Mouse (Mus musculus) cerebellum, adult (tissue): ENCODE data around the gene Pparg.
A peak's percentile ranks its signal among the peaks of the same experiment; 100 is the strongest.

Experiments
- ATAC-seq: cut with Nextera tagmentation; 2 replicates; pipeline ENCODE4 v1.9.2; 2017; ENCODE audit warnings: mild to moderate bottlenecking, moderate library complexity, mixed read lengths; ENCODE audit not compliant: insufficient number of reproducible peaks, low FRiP score, low TSS enrichment

Gene Pparg

DNA sequence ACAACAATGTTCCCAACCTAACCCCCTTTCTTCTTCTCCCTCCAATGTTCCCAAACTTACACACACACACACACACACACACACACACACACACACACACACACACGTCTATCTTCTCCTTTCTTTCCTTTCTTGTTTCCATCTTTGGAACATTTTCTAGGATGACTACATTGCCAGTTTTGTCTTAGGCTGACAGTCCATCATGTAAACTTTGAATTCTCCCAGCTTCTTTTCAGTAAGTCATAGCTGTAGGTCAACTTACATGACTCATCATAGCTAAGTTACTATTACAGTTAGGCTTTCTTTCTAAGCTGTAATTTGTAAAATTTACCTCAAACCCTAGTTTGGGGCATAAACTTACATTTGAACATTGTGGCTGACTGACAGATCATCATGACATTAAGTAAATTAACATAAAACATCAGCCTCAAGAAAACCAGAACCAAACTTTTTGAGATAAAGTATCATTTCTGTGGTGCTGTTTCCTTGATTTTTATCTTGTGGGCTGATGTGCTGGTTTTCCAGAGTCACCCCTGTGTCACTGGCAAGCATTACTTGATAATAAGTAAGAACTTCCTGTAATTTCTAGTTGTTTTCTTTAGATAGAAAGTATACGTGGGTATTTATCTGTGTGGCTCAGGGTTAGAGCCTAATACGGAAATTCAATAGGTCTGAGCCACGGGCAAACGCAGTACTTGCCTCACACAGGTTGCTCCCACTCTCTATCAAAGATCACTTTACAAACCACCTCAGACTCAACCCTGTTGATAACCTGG lies 79.7 kb downstream of the Pparg start:
- no peak for ATAC-seq

DNA sequence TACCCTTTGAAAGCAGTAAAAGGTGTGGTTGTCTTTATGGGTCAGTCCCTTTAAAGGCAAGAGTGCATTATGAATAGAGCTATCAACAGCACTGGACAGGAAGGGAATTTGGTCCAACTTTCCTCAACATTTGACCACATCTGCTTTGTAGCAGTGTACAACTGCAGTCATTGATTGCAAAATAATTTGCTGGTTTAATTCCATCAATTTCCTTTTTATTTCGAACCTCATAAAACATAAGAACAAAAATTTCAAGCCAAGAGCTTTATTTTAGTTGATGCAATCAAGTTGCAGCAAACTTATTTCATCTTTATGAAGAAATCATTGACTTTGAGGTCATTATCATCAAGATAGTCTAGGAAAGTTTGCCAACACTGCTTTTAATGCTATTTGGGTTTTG lies 91.8 kb downstream of the Pparg start:
- ATAC-seq = no peak

DNA sequence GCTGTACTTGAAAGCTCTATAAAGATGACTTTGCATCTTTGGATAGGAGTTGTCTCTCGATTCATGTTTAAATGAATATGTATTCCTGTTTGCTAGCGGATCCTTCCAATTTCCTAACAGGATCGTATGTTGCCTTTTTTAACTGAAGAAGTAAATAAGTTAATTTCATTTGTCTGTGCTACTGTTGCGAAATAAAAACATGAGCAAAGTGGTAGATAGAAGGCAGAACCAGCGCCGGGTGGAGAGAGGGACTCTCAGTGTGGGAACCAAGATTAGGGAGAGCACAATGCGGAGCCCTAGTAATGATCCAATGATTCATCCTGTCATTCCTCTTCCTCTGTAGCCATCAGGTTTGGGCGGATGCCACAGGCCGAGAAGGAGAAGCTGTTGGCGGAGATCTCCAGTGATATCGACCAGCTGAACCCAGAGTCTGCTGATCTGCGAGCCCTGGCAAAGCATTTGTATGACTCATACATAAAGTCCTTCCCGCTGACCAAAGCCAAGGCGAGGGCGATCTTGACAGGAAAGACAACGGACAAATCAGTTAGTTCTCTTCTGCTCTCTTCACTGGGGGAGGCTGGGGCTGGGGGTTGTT lies 102.1 kb downstream of the Pparg start:
- peak; percentile 93 for ATAC-seq

DNA sequence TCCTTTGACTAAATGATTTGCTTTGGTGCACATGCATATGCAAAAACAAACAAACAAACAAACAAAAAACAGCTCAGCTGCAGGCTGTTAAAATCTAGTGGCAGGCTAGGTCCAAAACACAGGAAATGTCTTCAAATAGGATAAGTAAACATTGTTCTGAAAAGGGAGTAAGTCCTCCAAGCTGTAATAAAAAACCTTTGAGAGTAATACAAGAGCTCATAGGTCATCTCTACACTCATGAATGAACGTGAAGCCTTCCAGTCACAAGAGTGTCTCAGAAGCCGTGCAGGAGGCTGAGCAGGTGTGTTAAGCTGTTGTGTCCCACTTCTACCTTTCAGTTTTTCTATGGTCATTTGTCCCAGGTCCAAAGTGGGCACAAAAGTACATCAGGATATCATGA lies 102.6 kb downstream of the Pparg start:
- 0 out of 2 replicates have a peak, but pooled peaks have one; percentile 20 for ATAC-seq

DNA sequence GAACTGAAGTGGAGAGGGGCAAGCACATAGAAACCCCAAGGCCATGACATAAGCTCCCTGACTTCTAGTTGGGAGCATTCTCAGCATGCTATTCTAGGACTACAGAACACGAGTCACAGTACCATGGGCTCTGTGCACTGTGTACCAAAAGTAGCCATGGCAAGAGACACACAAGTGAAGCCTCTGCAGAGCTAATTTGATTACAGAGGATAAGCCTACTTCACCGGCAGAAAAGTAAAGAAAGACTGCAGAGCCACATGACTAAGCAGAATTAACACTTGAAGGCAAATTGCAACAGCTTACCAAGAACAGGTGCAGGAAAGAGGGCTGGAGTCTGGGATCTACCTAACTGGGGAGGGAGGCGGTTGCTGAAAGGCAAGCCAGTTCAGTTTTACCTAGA lies 103.9 kb downstream of the Pparg start:
- ATAC-seq = no peak

DNA sequence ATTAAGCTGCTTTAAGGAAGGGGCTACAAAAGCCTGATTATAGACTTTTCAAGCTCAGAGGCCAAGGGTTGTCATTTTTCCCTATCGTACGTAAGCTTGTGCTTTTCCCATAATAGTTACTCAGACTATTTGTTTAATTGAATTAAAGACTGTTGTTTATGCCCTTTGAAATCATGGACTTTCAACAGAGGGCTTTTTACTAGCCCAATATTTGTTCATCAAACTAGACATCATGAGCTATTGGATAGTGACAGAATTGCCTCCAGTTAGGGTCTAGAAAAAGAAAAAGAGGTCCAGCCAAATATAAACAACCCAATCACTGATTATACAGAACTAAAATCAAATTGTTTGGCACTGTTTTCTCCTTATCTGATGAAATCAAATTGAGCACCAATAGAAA lies 104.7 kb downstream of the Pparg start:
- ATAC-seq = no peak

DNA sequence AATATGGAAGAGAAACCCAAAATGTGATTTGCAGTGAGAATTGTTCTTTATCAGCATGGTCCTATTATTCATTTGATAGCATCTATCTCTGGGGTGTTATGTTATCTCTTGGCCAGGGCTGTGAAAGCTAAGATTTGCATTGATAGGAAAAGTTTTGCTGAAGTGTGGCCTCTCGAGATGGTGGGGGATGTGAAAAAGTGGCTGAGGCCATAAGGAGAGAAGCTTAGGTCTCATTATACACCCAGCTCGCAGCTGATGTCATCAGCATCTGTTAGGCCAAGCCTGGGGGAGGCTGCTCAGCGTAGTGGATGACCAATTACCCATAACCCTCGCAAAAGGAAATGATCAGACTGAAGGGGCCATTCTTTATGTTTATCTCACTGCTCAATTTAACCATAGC lies 105.1 kb downstream of the Pparg start:
- ATAC-seq = no peak

DNA sequence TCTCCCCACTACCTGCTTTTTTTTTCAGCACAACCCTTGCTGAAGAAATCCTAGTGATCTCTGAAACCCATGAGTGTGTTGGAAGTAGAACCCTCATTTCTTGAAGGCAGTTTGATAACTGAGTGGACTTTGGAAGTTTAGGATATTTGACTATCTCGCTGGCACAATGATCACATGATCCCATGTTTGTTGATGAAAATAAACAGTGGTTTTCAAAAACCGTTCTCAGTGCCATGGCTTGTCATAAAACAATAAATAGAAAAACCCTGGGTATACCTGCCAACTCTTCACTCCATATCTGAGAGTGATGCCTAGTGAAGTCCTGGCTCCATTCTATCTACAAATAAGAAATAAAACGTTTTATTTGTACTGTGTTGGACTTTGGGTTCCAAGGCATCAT lies 105.8 kb downstream of the Pparg start:
- ATAC-seq = no peak

DNA sequence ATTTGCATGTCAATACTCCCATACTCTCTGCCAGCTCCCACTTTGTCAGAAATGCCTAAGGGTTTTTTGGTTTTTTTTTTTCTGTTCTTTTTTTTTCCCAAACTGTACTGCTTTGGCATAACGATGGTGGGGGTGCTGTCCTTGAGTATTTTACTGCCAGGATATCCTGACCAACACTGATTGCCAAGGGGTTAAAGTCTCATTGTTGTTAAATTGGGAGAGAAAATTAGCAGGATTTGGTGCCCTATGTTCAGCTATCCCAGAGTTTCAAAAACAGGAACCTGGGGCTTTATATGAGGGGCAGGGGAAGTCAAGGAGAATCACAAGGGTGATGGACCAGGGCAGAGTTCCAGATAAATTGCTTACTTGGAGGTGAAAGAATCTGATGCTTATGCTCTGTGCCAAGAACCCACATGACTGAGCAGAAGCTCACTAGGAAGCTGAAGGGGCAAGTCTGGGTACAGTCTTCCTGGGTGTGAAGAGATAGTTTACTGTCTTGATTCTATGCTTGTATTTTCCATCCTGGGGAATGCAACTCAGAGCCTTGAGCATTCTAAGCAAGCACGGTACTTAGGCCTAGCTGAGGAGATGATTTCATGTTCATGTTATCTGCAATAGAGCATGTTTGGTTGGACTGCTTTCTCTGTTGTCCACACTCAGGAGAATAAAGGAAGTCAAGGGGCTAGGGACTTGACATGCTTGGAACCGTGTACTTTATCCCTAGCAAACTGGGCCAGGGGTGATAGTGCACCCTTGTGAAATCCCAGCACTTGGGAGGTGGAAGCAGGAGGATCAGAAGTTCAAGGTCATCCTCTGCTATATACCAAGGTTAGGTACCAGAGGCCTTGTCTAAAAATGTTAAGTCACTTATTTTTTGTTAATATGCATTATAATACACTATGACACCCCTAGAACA lies 109.2 kb downstream of the Pparg start:
- no peak for ATAC-seq

DNA sequence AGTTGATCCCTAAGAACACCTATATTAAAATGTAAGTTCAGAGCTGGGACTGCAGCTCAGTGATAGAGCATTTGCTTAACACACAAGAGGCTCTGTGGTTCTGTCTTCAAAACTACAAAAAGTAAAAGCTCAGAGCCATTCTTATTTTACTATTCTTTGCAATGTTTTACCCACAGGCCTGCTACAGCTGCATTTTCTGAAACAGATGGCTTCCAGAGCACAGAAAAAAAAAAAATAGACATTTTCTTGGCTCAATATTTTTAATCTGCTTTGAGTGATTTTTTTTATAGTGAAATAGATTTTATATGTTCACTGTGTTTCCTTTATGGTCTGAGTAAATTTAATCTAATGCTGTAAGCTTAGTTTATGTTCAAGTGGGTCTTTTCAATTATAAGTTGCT lies 111.2 kb downstream of the Pparg start:
- no peak for ATAC-seq

DNA sequence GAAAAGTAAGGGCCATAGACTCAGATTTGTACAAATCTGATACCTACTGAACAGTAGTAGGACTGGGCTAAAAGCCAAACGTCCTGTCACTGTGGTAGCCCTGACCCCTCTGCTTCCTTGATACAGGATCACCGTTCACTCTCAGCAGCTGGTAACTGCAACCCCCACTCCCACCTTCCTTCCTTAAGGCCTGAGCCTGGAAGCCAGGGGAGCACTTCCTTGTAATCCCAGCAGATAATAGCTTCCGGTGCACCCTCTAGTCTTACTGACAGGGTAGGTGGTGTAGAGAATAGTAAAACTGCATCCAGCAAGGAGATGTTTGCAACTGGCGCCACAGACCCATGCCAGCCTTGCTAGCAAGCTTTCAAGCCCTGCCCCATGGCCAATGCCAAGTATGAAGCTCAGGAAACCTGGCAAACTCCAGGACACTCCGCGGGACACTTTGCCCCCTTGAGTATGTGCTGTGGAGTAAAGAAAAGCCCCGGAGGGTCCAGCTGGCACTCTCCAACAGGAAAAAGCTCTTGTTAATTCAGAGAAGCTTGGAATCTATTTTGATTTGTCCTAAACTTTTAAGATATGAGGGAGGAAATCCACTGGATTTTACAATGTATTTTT lies 116.4 kb downstream of the Pparg start:
- ATAC-seq = no peak

DNA sequence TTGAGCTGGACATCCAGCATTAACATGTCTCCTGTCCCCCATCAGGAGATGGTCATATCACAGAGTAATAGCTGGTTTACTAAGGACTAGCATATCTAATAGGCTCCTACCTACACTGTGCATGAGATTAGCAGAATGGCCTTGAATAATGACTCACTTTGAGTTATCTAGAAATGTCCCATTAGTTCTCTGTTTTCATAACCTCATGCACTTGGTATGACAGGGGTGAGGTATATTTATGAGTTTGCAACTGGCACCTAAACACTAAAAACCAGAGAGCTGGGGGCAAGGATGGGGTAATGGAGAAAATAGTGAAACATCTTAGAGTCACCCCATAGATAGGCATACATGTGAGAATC lies 119.2 kb downstream of the Pparg start:
- no peak for ATAC-seq

DNA sequence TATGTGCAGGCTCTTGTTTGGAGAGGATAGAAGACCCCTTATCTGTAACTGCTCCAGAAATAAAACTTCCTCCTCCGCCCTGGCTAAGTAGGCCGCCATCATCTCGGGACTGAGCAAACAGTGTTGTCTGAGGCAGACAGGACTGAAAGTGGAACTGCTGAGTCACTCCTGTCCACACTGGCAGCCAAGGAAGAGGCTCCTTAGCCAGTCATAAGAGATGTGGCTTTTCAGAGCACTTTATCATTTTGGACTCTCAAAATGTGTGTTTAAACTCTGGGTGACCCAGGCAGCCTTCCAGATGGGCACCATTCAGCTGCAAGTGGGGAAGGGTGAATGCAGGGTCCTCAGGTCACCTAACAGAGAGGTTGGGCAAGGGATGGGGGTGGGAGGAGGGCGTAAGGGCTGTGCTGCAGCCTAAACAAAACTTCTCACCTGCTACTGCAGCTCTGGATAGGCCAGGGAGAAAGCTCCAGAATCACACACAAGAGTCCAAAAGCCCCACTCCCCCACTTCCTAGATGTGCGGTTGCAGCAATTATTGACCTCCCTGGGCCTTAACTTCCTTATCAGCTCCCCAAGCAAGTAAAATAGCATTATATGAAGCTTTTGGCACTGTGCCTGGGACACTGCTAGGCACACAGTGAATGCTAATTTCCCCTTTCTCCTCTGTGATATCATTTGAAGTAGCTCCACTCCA lies 119.7 kb downstream of the Pparg start:
- ATAC-seq = no peak

DNA sequence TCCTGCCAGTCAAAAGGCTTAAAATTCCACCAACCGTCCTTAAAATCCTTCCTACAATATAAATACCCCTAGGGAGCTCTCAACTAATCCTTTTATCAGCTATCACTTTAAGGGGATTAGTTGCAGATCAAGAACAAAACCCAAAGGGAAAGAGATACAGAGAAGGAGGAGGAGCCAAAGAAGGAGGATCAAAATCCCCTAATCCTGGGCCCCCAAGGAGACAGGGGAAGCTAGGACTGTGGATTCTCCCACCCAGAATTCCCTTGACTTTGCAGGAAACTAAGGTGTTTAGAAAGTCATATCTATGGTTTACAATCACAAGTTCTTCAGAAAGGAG lies 120.2 kb downstream of the Pparg start:
- no peak for ATAC-seq

DNA sequence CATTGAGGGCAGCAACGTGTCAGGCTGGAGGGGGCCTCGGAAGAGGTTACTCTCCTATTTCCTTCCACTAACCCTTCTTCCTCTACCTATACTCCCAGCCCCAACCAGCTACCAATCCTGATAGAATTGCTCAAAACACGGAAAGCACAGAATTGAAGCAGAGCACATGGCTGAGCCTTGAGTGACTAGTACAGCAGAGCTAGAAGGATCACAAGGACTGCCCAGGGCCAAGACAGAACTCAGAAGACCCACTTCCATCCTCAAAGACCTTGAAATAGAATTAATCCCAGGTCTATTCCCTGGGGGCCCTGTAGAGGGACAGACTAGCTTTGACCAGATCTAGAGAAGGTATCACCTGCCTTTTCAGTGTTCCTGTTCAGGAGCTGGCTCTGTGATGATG lies 120.9 kb downstream of the Pparg start:
- ATAC-seq = no peak

DNA sequence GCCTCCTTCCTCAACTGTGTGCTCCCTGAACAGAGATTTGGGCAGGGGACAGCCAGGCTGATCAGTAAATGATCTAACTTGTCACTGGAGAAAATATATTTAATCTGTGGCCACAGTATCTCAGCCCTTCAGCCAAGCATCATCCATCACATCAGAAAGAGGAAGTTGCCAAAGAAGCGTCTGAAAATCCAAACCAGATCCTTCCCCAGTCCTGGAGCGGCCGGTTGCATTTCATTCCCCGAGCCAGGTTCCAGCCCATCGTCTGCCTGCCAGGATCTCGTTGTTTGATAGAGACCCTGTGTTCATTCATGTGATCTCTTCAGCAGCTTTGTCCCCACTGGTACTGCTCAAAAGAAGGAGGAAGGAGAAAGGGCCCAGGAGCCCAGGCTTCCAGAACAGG lies 124.9 kb downstream of the Pparg start:
- no peak for ATAC-seq

DNA sequence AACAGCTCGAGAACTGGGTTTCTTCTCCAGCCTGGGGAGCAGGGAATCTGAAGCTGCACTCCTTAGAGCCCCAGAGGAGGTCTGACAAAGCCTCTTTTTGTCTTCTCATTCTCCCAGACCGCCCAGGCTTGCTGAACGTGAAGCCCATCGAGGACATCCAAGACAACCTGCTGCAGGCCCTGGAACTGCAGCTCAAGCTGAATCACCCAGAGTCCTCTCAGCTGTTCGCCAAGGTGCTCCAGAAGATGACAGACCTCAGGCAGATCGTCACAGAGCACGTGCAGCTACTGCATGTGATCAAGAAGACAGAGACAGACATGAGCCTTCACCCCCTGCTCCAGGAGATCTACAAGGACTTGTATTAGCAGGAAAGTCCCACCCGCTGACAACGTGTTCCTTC lies 129.1 kb downstream of the Pparg start:
- no peak for ATAC-seq

DNA sequence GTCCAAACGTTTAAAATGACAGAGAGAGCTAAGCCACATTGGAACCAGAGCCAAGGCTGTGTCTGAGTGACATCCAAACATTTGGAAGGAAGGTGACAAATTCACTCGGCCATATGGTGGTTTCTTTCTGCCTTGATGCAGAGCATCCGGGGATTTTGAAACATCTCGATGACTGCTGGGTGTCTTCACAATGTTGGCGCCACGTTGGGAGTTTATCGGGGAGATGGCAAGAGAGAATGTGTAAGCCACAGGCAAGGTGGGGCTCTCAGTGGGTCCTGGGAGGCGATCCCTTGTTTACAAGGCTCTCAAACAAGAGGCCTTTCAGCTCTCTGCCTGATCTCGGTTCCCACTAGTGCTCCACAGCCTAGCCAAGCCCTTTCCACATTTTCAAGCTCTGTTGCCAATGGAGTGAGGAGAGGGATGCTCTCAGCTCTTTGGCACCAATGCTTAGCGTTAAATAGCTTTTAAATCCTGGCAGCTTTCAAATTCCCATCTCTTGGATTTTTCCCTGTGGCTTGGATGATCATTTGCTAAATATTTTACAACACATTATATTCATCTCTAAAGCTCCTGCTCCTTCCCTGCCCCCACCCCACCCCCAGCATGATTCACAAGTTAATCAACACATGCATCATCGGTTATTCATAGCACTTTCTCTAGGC lies 132.3 kb downstream of the Pparg start:
- ATAC-seq = peak; percentile 81

DNA sequence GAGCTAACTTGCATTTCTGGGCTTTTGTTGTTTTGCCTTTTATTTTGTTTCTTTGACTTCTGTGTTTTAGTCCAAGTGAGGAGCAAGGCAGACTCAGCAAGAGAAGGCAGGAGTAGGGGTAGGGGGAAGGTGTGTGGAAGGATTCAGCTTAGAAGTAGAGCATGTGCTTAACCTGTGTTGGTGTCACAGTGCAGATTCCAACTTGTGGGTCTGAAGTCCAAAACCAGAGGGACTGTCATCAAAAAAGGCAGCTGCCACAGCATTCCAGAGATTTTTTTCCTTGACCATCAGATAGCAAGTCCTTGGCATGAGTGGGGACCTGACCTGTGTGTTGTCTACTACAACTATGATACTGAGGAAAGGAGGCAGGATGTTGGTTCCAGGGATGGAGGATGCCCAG lies 133.1 kb downstream of the Pparg start:
- no peak for ATAC-seq

DNA sequence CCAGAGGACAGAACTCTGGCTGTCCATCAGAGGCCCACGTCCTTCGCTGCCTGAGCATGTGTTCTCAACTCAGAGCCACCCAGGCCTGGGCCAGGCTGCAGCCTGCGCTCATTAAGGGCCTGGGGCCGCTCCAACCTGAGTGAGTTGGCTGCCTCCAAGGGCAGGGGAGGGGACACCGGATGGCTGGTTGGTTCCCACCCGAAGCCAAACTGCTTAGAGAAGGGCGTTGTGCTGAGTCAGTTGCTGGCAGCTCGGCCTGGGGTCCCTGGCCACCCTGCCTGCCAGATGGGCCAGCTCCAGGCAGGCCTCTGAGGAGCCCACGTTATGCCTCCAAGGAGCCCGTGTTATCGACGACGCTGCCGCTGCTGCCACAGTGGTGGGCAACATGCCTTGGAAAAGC lies 138.8 kb downstream of the Pparg start:
- 0 out of 2 replicates have a peak, but pooled peaks have one; percentile 6 for ATAC-seq
